Mouse (Mus musculus) left cerebral cortex, adult 2 months (tissue): ENCODE measurements around the gene Olfr183. TPM values are rescaled to one million over a fixed set of nuclear protein-coding genes. Genes with fewer than 3 reads are reported as not detected.
"Not testable (repeated sequence)": the region's sequence is repeated elsewhere in the genome, so short reads cannot be mapped to it uniquely, and the experiment has no call there.

Source experiments
- DNase-seq, 2 experiments: peaks; one replicate each; pipeline ENCODE4 v3.0.0; 2021 to 2022; ENCODE audit warnings: low spot score in 2 of 2, mixed read lengths in 1 of 2; ENCODE audit errors: extremely low spot score in 1 of 2
- H3K27ac ChIP-seq: fragments of 200-600 bp; 2 replicates; pipeline ENCODE4 v1.8.1; 2022
- H3K4me3 ChIP-seq: fragments of 200-600 bp; 2 replicates; pipeline ENCODE4 v1.8.1; 2022
- CTCF ChIP-seq: fragments of 200-600 bp; IDR thresholded peaks from 2 replicates; pipeline ENCODE4 v1.8.1; 2022; ENCODE audit warnings: antibody characterized with exemption, mild to moderate bottlenecking, moderate library complexity
- intact Hi-C: fragments of 180-260 bp; cut with DNase I; formaldehyde crosslinking; loops from one replicate; pipeline ENCODE4 v1.15.1; 2025
- long read RNA-seq, 2 experiments: library from polyadenylated mRNA; stranded (forward); transcript quantifications; one replicate each; pipeline ENCODE4 v2.0.0; 2021; ENCODE audit warnings: borderline mapping rate in 2 of 2
- total RNA-seq, 2 experiments: library from RNA; stranded (reverse); gene quantifications; 2 replicates each; pipeline ENCODE4 v1.2.3; 2021

The Olfr183 gene
- not detected for total RNA-seq
- long read RNA-seq, experiment 1 = 0 reads
- long read RNA-seq, experiment 2 = 0 reads

GRCm38 (mm10) chr16:58995057-58995456 lies at the start of gene Olfr183:
Gene Olfr183 (plus strand): TSS chr16:58995357.
- no peak for TF ChIP-seq CTCF
- Histone ChIP-seq H3K27ac (no peak within 1 kb of the TSS), H3K4me3 (no peak within 1 kb of the TSS)
- intact Hi-C loops = no loop called here
- DNase-seq = no peak

GRCm38 (mm10) chr16:59007146-59007545 lies 12.0 kb downstream of the Olfr183 start:
- intact Hi-C loops = no loop called here
- no peak for TF ChIP-seq CTCF
- no peak for DNase-seq
- H3K27ac ChIP-seq = no peak overlapping the region
- H3K4me3 ChIP-seq = no peak overlapping the region

- no peak for TF ChIP-seq CTCF
- H3K27ac ChIP-seq = no peak overlapping the region
- H3K4me3 ChIP-seq = no peak overlapping the region
- no peak for DNase-seq
- intact Hi-C loops = no loop called here
Measured at GRCm38 (mm10) chr16:59013357-59014018, 18.3 kb downstream of the Olfr183 start.

- Histone ChIP-seq H3K4me3 (no peak within 1 kb of the TSS), H3K27ac (no peak within 1 kb of the TSS)
- intact Hi-C loops = no loop called here
- TF ChIP-seq CTCF = no peak
- no peak for DNase-seq
Measured at GRCm38 (mm10) chr16:59030191-59030590, 35.0 kb downstream of the Olfr183 start, which contains the start of gene Olfr186. Gene Olfr186 (minus strand): TSS chr16:59030291.

- intact Hi-C loops = no loop called here
- Histone ChIP-seq H3K4me3 (no peak within 1 kb of the TSS), H3K27ac (no peak within 1 kb of the TSS)
- DNase-seq = no peak
- no peak for TF ChIP-seq CTCF
Measured at GRCm38 (mm10) chr16:59039710-59040109, 44.6 kb downstream of the Olfr183 start, which contains the start of gene Olfr187. Gene Olfr187 (minus strand): TSS chr16:59039767.

GRCm38 (mm10) chr16:59045835-59046234 lies 50.7 kb downstream of the Olfr183 start:
- no peak for DNase-seq
- TF ChIP-seq CTCF = no peak
- no peak overlapping the region for H3K4me3 ChIP-seq
- H3K27ac ChIP-seq = no peak overlapping the region
- intact Hi-C loops = no loop called here

GRCm38 (mm10) chr16:59047579-59047978 lies 52.4 kb downstream of the Olfr183 start:
- no peak for DNase-seq
- no peak for TF ChIP-seq CTCF
- Histone ChIP-seq H3K27ac (no peak overlapping the region), H3K4me3 (no peak overlapping the region)
- intact Hi-C loops = no loop called here

- DNase-seq = no peak
- no peak for TF ChIP-seq CTCF
- Histone ChIP-seq H3K27ac (no peak overlapping the region), H3K4me3 (no peak overlapping the region)
- intact Hi-C loops = no loop called here
Measured at GRCm38 (mm10) chr16:59048860-59049259, 53.7 kb downstream of the Olfr183 start.

GRCm38 (mm10) chr16:59049286-59049685 lies 54.1 kb downstream of the Olfr183 start:
- DNase-seq, H3K4me3 ChIP-seq, intact Hi-C loops, H3K27ac ChIP-seq: not testable (repeated sequence)

Other genes starting within 250 kb of the Olfr183 start
- not detected for gene Olfr172, start 232.2 kb upstream of the Olfr183 start, total RNA-seq
- gene Olfr173, start 195.1 kb upstream of the Olfr183 start, total RNA-seq = not detected
- not detected for gene Olfr175-ps1, start 168.6 kb upstream of the Olfr183 start, total RNA-seq
- not detected for gene Olfr177, start 120.6 kb upstream of the Olfr183 start, total RNA-seq
- not detected for gene Olfr178, start 103.3 kb upstream of the Olfr183 start, total RNA-seq
- not detected for gene Olfr181, start 66.6 kb upstream of the Olfr183 start, total RNA-seq
- gene Olfr180, start 66.0 kb upstream of the Olfr183 start, total RNA-seq = not detected
- not detected for gene Olfr186, start 34.9 kb downstream of the Olfr183 start, total RNA-seq
- gene Olfr187, start 44.4 kb downstream of the Olfr183 start, total RNA-seq = not detected
- not detected for gene Olfr190, start 82.6 kb downstream of the Olfr183 start, total RNA-seq
- gene Olfr191, start 94.5 kb downstream of the Olfr183 start, total RNA-seq = not detected
- gene Olfr193, start 116.5 kb downstream of the Olfr183 start, total RNA-seq = not detected
- gene Olfr194, start 125.7 kb downstream of the Olfr183 start, total RNA-seq = not detected
- gene Olfr195, start 151.7 kb downstream of the Olfr183 start, total RNA-seq = not detected
- gene Olfr196, start 175.1 kb downstream of the Olfr183 start, total RNA-seq = not detected
- not detected for gene Olfr198, start 208.2 kb downstream of the Olfr183 start, total RNA-seq
- not detected for gene Olfr199, start 224.4 kb downstream of the Olfr183 start, total RNA-seq